Mouse (Mus musculus): ENCODE measurements around the gene Sorbs1.

DNA sequence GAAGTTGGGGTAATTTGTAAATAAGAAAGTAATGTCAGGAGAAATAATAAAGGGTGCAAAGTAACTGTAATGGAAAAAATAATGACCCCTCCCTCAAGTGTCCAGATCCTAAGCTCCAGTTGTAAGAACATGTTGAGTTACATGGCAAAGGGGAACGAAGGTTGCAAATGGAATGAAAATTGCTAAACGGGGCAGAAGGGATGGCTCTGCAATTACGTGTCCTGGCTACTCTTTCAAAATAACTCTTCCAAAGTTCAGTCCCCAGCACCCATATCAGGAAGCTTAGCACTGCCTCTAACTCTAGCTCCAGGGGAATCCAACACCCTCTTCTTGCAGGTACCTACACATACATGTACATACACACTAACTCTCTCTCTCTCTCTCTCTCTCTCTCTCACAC lies 6.6 kb downstream of the Sorbs1 start:
- TF ChIP-seq ZNF384 (IDR thresholded peaks at IDR 0.05; ENCODE audit: low read depth, low read length) (no peak), ZC3H11A (IDR thresholded peaks at IDR 0.05; ENCODE audit: borderline replicate concordance, low read depth, low read length) (no peak)

Data from ES-E14 (cell line).